Mouse (Mus musculus) heart, embryonic 13.5 days (tissue): ENCODE measurements around the gene Raly. TPM values are rescaled to one million over a fixed set of nuclear protein-coding genes. Genes with fewer than 3 reads are reported as not detected.
"Not testable (repeated sequence)": the region's sequence is repeated elsewhere in the genome, so short reads cannot be mapped to it uniquely, and the experiment has no call there.

Source experiments
- ATAC-seq: fragments of 200-750 bp; cut with Nextera tagmentation; 2 replicates; pipeline ENCODE4 v1.8.0; 2017; ENCODE audit warnings: moderate TSS enrichment; ENCODE audit not compliant: insufficient number of reproducible peaks, low FRiP score, low TSS enrichment; ENCODE audit errors: extremely low read depth
- H3K27ac ChIP-seq: fragments of 300-500 bp; sonication (generic); replicated peaks from 2 replicates; pipeline ENCODE4 v1.5.1; 2015; ENCODE audit warnings: moderate library complexity, mild to moderate bottlenecking, inconsistent platforms
- H3K27me3 ChIP-seq: fragments of 300-500 bp; sonication (generic); replicated peaks from 2 replicates; pipeline ENCODE4 v1.6.1; 2015; ENCODE audit warnings: mild to moderate bottlenecking, inconsistent platforms
- H3K36me3 ChIP-seq: fragments of 300-500 bp; sonication (generic); 2 replicates; pipeline ENCODE4 v1.6.1; 2015; ENCODE audit warnings: mild to moderate bottlenecking, inconsistent platforms
- H3K4me1 ChIP-seq: fragments of 300-500 bp; sonication (generic); 2 replicates; pipeline ENCODE4 v1.6.1; 2015; ENCODE audit warnings: inconsistent platforms
- H3K4me2 ChIP-seq: fragments of 300-500 bp; sonication (generic); 2 replicates; pipeline ENCODE4 v1.6.1; 2015; ENCODE audit warnings: inconsistent platforms, mild to moderate bottlenecking, moderate library complexity
- H3K4me3 ChIP-seq: fragments of 300-500 bp; sonication (generic); 2 replicates; pipeline ENCODE4 v1.5.1; 2015; ENCODE audit warnings: moderate library complexity, mild to moderate bottlenecking, inconsistent platforms
- H3K9ac ChIP-seq: fragments of 300-500 bp; sonication (generic); 2 replicates; pipeline ENCODE4 v1.6.1; 2015; ENCODE audit warnings: inconsistent platforms, mild to moderate bottlenecking, moderate library complexity
- H3K9me3 ChIP-seq: fragments of 300-500 bp; sonication (generic); 2 replicates; pipeline ENCODE4 v1.6.1; 2016; ENCODE audit warnings: inconsistent platforms
- WGBS: fragments of 180-500 bp; shearing (Covaris S2); methylation state at CpG from one replicate; pipeline ENCODE4 v1.1.7; 2015; ENCODE audit warnings: mixed read lengths; 5-methylcytosine and 5-hydroxymethylcytosine counted together
- polyA plus RNA-seq: library from polyadenylated mRNA; unstranded; fragments of >200 nt; fragmentation: Nextera tagmentation; extraction: Ambion mirVana; gene quantifications from 2 replicates; pipeline ENCODE4 v1.2.1, GENCODE M21; 2015

Gene Raly
- polyA plus RNA-seq, 1 experiment from 2014 or later = 32.4 TPM

- 86% methylated on average over 13 of the region's 13 CpGs for WGBS
- no peak overlapping the region for H3K9ac ChIP-seq
- H3K27me3 ChIP-seq = no peaks in the 10 kb centered on the region
- H3K27ac ChIP-seq = no peak overlapping the region
- no peaks in the 10 kb centered on the region for H3K4me1 ChIP-seq
- no peak for ATAC-seq
- H3K4me2 ChIP-seq = no peak overlapping the region
- no peaks in the 10 kb centered on the region for H3K9me3 ChIP-seq
- H3K36me3 ChIP-seq = peaks cover 95% of the 10 kb centered on the region
- no peak overlapping the region for H3K4me3 ChIP-seq
Observed at GRCm38 (mm10) chr2:154863672-154864071, 72.8 kb downstream of the Raly start.

DNA sequence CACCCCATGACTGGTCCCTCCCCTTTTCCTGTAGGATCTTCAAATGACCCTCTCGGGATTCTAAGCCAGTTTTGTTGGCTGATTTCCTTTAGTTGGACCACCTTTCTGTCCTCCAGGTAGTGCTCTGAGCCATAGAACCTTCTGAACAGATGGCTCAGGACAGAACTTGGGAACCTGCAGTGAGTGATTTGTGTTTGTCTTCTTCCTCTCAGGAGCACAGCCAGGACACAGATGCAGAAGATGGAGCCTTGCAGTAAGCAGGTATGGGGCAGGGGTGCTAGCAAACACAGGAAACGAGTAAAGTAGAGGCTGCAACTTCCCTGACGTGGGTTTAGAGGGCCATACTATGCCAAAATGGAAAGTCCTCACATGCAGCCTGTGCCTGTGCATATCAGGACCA lies 74.8 kb downstream of the Raly start:
- no peaks in the 10 kb centered on the region for H3K4me1 ChIP-seq
- H3K9me3 ChIP-seq = no peaks in the 10 kb centered on the region
- H3K27ac ChIP-seq = no peak overlapping the region
- no peak for ATAC-seq
- peaks cover 97% of the 10 kb centered on the region for H3K36me3 ChIP-seq
- no peak overlapping the region for H3K4me2 ChIP-seq
- H3K4me3 ChIP-seq = no peak overlapping the region
- WGBS = 82% methylated on average over 3 of the region's 3 CpGs
- no peak overlapping the region for H3K9ac ChIP-seq
- H3K27me3 ChIP-seq = no peaks in the 10 kb centered on the region

- Histone ChIP-seq H3K36me3 (peaks cover 96% of the 10 kb centered on the region), H3K9me3 (no peaks in the 10 kb centered on the region), H3K4me2 (no peak overlapping the region), H3K4me3 (no peak overlapping the region), H3K9ac (no peak overlapping the region), H3K27me3 (no peaks in the 10 kb centered on the region), H3K27ac (no peak overlapping the region), H3K4me1 (no peaks in the 10 kb centered on the region)
- no peak for ATAC-seq
- WGBS = 89% methylated on average over 1 of the region's 1 CpGs
Observed at GRCm38 (mm10) chr2:154868106-154868505, 77.2 kb downstream of the Raly start.

DNA sequence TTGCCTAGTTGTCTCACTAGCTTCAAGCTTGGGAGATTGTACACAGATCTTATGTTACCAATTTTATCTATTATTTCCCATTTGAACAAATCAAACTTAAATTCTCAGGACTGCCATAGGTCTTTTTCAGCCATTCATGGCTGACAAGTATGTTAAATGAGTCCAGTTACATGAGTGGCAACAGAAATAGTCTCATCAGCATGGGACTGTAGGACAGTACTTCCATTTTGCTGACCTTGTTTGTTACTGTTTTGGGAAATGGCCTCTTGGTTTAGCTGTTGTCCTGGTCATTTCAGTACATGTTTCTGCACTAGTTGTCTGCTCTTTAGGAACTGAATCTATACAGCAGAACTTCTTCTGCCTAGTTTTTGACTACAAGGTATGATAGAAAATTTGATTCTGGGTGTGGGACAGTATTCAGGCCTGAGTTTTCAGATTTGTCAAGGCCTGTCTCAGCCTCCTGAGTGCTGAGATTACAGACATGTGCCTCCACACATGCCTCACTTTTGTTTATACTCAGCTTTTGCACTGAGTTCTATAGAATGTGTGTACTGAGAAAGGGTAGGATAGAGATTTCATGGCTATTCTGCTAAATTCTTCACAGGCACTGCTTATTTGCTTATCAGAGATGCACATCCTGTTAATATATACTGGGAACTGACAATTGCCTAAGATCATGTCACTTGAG lies 79.2 kb downstream of the Raly start:
- Histone ChIP-seq H3K4me2 (no peak overlapping the region), H3K36me3 (peaks cover 92% of the 10 kb centered on the region)

GRCm38 (mm10) chr2:154876621-154877020 lies 85.7 kb downstream of the Raly start:
- peaks cover 79% of the 10 kb centered on the region for H3K36me3 ChIP-seq
- 87% methylated on average over 2 of the region's 2 CpGs for WGBS
- no peak for ATAC-seq

More for the DNA sequence above, 79.2 kb downstream of the Raly start:
- Histone ChIP-seq H3K27ac (no peak overlapping the region), H3K9ac (no peak overlapping the region), H3K9me3 (no peaks in the 10 kb centered on the region), H3K27me3 (no peaks in the 10 kb centered on the region), H3K4me3 (no peak overlapping the region), H3K4me1 (no peaks in the 10 kb centered on the region)
- no peak for ATAC-seq

DNA sequence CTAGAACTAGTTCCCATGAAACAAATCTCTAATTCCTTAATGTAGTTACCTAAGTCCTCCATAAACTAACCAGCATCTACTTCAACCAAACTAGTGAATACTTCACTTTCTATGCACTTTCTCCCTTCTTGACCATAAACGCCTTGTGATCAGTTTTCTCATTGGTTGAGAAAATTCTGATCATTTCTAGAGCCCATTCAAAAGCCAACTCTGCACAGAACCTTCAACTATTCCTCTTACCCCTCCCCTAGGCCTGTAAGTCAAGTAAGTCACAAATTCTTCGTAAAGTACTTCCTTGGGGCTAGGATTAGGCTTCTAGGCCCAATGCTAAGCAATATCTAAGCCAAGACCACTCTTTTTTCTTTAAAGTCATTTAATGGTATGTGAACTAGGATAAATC lies 100.7 kb downstream of the Raly start:
- peak overlapping the region; percentile 93 for H3K27ac ChIP-seq
- 8% methylated on average over 2 of the region's 2 CpGs for WGBS

More at GRCm38 (mm10) chr2:154876621-154877020, 85.7 kb downstream of the Raly start:
- H3K9ac ChIP-seq = no peak overlapping the region
- no peak overlapping the region for H3K4me3 ChIP-seq
- H3K27me3 ChIP-seq = no peaks in the 10 kb centered on the region
- H3K27ac ChIP-seq = no peak overlapping the region
- no peak overlapping the region for H3K4me2 ChIP-seq
- no peaks in the 10 kb centered on the region for H3K9me3 ChIP-seq
- no peaks in the 10 kb centered on the region for H3K4me1 ChIP-seq

GRCm38 (mm10) chr2:154892201-154893044 lies 101.5 kb downstream of the Raly start, which contains the start of gene Eif2s2:
Eif2s2 (minus strand) TSS chr2:154892935.
- WGBS = under 1% methylated on average over 75 of the region's 75 CpGs
- H3K9ac ChIP-seq = peak within 1 kb of the TSS; percentile 98
- peak within 1 kb of the TSS; percentile 93 for H3K27ac ChIP-seq
- H3K27me3 ChIP-seq = no peaks in the 10 kb centered on the region
- no peaks in the 10 kb centered on the region for H3K9me3 ChIP-seq
- ATAC-seq = peak; percentile 92
- H3K36me3 ChIP-seq = peaks cover 9% of the 10 kb centered on the region
- peak within 1 kb of the TSS; percentile 96 for H3K4me3 ChIP-seq
- H3K4me1 ChIP-seq = peaks cover 26% of the 10 kb centered on the region
- peak within 1 kb of the TSS; percentile 82 for H3K4me2 ChIP-seq

More for the DNA sequence above, 100.7 kb downstream of the Raly start:
- Histone ChIP-seq H3K27me3 (no peaks in the 10 kb centered on the region), H3K9me3 (no peaks in the 10 kb centered on the region), H3K4me1 (peaks cover 26% of the 10 kb centered on the region), H3K4me2 (peak overlapping the region; percentile 82), H3K36me3 (peaks cover 17% of the 10 kb centered on the region), H3K4me3 (peak overlapping the region; percentile 96), H3K9ac (peak overlapping the region; percentile 98)
- no peak for ATAC-seq

DNA sequence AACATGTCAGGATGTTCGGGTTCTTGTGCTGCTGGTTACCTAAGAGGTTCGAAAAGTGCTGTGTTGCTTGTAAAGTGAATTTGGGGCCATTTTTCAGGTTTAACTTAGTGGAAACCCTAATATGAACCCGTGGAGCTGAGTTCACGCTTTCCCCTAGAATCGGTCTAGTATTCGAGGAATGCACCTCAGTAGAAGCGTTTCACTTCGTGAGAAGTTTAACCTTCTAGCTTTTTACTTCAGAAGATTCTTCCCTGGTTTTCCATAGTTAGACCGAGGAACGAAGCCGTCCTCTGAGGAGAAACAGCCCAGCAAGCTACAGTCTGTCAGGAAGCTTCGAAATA lies 102.1 kb downstream of the Raly start:
- H3K27ac ChIP-seq = no peak overlapping the region

GRCm38 (mm10) chr2:154893548-154893947 lies 102.7 kb downstream of the Raly start:
- H3K9me3 ChIP-seq = no peaks in the 10 kb centered on the region
- no peaks in the 10 kb centered on the region for H3K27me3 ChIP-seq
- H3K4me2 ChIP-seq = peak overlapping the region; percentile 82
- H3K4me1 ChIP-seq = peaks cover 26% of the 10 kb centered on the region
- no peak overlapping the region for H3K9ac ChIP-seq
- no peaks in the 10 kb centered on the region for H3K36me3 ChIP-seq
- H3K4me3 ChIP-seq = peak overlapping the region; percentile 96; the same call in 1 of the 2 replicates
- ATAC-seq = no peak
- 69% methylated on average over 4 of the region's 4 CpGs for WGBS
- H3K27ac ChIP-seq = no peak overlapping the region

More for the DNA sequence above, 102.1 kb downstream of the Raly start:
- Histone ChIP-seq H3K4me3 (peak overlapping the region; percentile 96), H3K36me3 (peaks cover 4% of the 10 kb centered on the region), H3K4me1 (peaks cover 26% of the 10 kb centered on the region), H3K4me2 (peak overlapping the region; percentile 82), H3K9ac (peak overlapping the region; percentile 75), H3K27me3 (no peaks in the 10 kb centered on the region), H3K9me3 (no peaks in the 10 kb centered on the region)
- 8% methylated on average over 12 of the region's 12 CpGs for WGBS
- ATAC-seq = no peak

GRCm38 (mm10) chr2:154899004-154899403 lies 108.1 kb downstream of the Raly start:
- not testable (repeated sequence) for ATAC-seq, H3K9ac ChIP-seq, H3K4me3 ChIP-seq, H3K36me3 ChIP-seq, H3K4me1 ChIP-seq, H3K27me3 ChIP-seq, H3K9me3 ChIP-seq, H3K4me2 ChIP-seq, H3K27ac ChIP-seq
- 82% methylated on average over 8 of the region's 8 CpGs for WGBS

GRCm38 (mm10) chr2:154899412-154899811 lies 108.5 kb downstream of the Raly start:
- not testable (repeated sequence) for H3K27ac ChIP-seq, ATAC-seq, H3K9ac ChIP-seq, H3K4me1 ChIP-seq, H3K36me3 ChIP-seq, H3K9me3 ChIP-seq, H3K4me3 ChIP-seq, H3K4me2 ChIP-seq, H3K27me3 ChIP-seq
- WGBS = 74% methylated on average over 4 of the region's 4 CpGs
